Mouse (Mus musculus) cerebellum, adult 8-10 months (tissue): ENCODE measurements around the gene Cand2.

ENCODE experiments used
- DNase-seq: peaks from one replicate; pipeline ENCODE4 v3.0.0; 2022

Gene Cand2

DNA sequence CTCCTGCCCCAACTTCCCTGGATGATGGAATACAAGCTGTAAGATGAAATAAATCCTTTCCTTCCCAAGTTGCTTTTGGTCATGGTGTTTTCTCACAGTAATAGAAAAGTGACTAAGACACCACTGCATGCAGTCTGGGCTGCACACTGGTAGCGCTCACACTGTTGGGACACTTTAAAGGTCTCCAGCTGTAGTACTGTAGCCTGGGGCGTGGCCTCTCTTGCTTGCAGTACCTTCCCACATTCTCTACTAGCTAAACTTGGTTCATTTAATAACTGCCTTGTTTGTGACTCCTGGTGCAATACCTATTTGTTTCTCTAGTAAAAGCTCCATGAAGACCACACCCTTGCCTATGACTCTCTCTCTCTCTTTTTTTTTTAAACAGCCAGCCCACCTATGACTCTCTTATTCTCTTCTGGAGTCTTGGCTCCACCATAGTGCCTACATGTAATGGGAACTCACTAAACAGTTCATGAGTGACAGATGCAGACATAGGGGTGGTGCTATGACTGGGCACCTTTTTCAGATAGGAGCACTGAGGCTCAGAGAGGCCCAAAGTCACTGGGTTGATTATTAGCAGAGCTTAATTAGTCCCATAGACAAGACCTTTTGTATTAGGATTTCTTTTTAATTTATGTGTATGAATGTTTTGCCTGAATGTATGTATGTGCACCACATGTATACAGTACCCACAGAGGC lies 58.0 kb downstream of the Cand2 start:
- DNase-seq: no peak

DNA sequence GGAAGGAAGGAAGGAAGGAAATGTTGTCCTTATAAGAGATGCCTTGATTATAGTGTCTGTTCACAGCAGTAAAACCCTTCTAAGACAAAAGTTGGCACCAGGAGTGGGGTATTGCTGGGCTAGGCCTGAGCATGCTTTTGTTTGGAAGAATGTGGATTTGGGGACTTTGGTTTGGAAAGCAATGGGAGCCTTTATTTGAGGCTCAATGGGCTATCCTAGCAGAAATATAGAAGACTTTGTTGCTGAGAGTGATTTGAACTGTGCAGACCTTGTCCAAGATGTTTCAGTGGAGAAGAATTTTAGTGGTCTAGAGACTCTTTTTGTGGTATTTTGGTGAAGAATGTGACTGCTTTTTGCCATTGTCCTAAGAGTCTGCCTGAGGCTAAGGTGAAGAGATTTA lies 59.5 kb downstream of the Cand2 start:
- DNase-seq: no peak

DNA sequence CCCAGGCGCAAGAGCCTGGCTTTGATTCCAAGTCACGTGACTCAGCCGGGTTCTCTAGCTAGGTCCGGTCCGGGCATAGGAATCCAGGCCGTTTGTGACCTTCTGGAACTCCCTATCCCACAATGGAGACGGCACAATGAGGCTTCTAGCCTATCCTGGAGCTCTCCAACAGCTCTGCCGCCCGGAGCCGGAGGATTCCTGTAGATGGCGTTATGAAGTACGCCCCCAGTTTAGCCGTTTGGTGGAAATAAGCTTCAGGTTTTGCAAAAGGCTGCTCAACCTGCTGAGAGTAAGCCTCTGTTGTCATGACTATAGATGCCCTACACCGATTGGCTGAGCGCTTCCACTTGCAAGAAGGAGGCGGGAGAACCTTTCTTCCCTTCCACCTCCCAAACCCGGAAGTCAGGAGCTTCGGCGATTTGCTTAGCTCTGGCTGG lies 63.8 kb downstream of the Cand2 start, which contains the start of gene Efcab12:
Gene Efcab12 (minus strand): TSS at position 252 of the 437 bp plus-strand sequence.
- peak; percentile 75 for DNase-seq

DNA sequence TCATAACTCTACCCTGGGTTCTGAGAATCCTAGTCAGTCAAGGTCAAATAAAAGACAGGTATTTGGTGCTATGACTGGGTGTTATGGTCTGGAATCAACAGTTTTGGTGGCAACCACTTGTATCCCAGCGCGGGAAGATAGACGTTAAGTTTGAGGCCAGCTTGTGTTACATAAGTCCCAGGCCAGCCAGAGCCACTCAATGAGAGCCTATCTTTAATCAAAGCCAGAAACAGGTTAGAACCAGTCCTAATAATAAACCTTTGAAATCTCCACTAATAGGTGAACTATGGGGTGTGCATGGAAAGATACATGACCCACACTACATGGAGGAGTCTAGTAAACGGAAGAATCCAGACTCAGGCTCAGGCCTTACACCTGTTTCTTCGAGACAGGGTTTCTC lies 64.4 kb downstream of the Cand2 start:
- no peak for DNase-seq

DNA sequence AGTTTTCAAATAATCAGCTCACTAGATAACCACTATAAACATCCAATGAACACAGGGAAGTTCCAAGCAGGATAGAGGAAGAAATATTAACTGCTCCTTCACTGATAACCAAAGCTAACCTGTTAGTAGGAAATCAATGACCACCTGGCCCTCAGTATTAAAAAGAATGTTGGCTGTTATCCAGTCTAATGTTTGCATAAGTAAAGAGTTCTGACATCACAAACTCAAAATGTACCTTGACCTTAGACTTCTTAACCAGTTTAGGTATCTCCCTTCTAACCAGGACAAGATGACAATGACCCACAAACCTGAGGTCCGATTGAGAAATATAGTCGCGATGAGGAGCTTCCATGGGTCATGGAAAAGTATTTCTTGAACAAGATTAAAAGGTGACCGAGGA lies 70.7 kb downstream of the Cand2 start:
- no peak for DNase-seq

DNA sequence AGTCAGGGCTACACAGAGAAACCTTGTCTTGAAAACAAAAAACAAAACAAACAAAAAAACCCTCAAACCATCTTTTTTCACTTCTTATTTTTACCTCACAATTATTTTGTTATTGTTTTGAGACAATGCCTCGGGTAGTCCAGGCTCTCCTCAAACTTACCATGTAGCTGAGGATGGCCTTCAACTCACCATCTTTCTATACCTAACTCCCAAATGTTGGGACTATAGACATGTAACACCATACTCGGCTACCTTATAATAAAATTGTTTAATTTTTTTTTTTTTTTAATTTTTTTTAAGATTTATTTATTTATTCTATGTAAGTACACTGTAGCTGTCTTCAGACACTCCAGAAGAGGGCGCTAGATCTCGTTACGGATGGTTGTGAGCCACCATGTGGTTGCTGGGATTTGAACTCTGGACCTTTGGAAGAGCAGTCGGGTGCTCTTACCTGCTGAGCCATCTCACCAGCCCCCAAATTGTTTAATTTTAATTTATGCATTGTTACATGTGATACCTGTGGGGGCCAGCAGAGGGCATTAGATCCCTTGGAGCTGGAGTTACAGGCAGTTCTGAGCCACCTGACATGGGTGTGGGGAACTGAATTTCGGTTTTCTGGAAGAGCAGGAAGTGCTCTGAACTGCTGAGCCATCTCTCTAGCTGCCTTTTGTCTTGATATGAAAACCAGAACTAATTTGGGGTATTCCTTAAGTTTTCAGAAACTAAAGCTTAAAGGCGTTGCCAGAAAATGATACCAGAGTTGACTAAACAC lies 72.5 kb downstream of the Cand2 start:
- peak; percentile 54 for DNase-seq

DNA sequence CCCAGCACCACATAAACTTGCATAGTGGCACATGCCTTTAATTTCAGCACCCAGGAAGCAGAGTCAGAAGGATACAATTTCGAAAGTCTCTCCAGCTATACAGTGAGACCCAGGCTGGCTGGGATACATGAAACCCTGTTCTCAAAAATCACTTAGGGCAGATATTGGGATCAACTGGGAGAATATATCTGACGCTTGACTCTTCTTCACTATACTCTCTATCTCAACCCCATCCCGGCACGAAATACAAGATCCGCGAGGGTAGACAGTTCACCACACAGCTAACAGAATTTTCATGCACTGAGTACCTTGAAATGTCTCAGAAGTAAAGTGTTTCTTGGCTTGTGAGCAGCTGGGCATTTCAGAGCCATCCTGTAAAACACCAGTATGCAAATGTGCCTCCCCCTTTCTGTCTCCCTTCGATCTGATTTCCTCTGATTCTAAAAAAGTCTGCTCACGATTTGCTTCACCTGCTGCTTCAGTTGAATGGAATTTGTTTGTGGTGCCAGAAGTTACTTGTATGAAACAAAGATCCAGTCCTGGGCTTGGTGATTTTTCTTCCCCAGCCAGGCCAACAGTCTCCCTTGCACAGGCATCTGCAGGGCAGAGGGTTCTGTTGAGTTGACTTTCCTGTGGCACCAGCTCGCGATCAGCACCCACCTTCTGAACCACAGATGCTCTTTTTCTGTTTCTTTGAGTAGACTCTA lies 74.4 kb downstream of the Cand2 start:
- no peak for DNase-seq

DNA sequence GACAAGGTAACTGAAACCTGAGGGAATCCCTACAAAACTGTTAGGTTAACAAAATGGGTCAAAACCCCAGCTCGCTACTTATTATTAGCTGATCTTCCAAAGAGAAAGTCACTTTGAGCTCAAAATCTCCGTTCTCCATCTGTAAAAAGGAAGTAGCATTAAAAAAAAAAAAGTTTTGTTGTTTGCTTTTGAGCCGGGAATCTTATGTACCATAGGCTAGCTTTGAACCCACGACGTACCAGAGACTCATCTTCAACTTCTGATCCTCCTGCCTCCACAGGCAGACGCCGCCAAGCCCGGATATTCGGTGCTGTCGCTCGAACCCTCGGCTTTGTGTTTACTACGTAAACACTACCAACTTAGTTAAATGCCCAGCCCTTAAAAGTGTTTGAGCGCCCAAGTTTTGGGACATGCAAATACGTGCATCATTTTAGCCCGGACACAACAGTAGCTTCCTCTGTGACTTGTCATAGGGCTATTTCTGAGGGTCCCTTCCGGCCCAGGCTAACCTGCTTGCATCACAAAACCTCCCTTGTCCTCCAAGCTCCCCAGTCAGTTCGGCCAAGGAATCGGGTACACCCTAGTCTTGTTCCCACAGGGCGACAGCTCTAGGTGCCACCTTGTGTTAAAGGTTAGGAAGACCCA lies 78.2 kb downstream of the Cand2 start:
- DNase-seq: no peak

DNA sequence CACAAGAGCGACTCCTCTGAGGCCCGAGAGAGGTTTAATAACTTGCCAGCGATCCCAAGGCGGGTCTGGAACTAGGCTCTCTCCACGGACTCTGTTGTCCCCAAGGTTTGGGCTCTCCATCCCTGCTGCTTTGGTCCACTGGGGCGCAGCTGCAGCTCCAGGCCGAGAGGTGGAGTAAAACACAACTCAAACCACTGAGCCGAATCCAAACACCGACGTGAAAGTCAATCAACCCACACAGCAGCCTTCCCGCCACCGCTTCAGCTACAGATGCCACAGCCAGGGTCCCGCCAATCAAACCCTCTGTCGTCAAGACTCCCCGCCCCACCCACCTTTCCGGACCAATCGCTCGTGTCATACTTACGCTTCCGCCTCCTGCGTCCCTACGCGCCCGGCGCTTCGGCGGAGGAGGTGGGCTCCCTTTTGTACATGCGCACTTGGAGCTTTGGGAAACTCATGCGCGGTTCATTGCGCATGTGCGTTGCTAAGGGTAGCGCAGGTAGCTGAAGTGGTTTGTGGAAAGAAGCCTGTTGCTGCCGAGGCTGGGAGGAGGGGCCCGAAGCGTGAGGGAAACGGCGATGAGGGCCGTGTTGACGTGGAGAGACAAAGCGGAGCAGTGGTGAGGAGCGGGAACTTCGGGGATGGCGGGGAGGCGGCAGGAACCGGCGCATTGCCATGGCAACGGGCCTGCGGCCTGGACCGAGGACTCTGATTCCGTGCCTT lies 78.9 kb downstream of the Cand2 start, which contains the start of the genes Mbd4 and Ift122:
Gene Mbd4 (minus strand): TSS at position 281 of the 723 bp plus-strand sequence.
Gene Ift122 (plus strand): TSS at position 380 of the 723 bp plus-strand sequence.
- peak; percentile 95 for DNase-seq

DNA sequence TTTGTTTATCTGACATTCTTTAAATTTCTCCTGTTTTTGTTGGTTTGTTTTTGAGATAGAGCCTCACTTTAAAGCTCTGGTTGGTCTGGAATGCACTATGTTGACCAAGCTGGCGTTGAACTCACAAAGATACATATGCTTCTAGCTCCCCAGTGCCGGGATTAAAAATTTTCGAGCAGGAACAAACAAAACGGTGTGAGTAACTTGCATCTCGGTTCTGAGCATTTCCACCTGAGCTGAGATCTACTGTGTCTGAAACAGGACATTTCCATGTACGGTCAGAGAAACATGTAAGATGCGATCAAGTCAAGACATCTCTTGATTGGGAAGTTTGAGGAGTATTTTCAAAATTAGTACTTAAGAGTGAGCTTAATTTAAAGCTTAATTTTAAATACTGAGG lies 79.6 kb downstream of the Cand2 start:
- DNase-seq: no peak

DNA sequence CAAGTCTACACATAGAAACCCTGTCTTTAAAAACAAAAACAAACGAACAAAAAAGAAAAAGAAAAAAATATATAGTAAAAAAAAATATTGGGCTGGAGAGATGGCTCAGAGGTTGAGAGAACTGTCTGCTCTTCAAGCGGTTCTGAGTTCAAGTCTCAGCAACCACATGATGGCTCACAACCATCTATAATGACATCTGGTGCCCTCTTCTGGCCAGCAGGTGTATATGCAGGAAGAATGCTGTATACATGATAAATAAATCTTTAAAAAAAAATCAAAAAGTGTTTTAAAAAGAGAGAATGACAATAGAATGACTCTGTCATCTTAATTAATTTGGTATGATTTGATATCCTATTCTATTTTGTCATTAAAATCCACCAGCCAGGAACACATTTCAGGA lies 80.1 kb downstream of the Cand2 start:
- no peak for DNase-seq
